Mouse (Mus musculus) lung, embryonic 14.5 days (tissue): ENCODE measurements around the gene Slc6a4. TPM values are rescaled to one million over a fixed set of nuclear protein-coding genes. Genes with fewer than 3 reads are reported as not detected.
A peak's percentile ranks its signal among the peaks of the same experiment; 100 is the strongest.

Experiments used
- ATAC-seq: fragments of 200-750 bp; cut with Nextera tagmentation; 2 replicates; pipeline ENCODE4 v1.8.0; 2017; ENCODE audit warnings: mild to moderate bottlenecking, moderate TSS enrichment, moderate library complexity; ENCODE audit not compliant: insufficient read depth
- DNase-seq: peaks from one replicate; pipeline ENCODE4 v3.0.0-alpha.2; 2015
- H3K27ac ChIP-seq: fragments of 300-500 bp; sonication (generic); 2 replicates; pipeline ENCODE4 v1.5.1; 2014; ENCODE audit warnings: low read depth, mild to moderate bottlenecking, moderate library complexity
- H3K27me3 ChIP-seq: fragments of 300-500 bp; sonication (generic); 2 replicates; pipeline ENCODE4 v1.6.1; 2014; ENCODE audit warnings: low read length, control low read depth; ENCODE audit not compliant: insufficient read depth
- H3K36me3 ChIP-seq: fragments of 300-500 bp; sonication (generic); 2 replicates; pipeline ENCODE4 v1.6.1; 2014; ENCODE audit warnings: control low read depth; ENCODE audit not compliant: insufficient read depth
- H3K4me1 ChIP-seq: fragments of 300-500 bp; sonication (generic); 2 replicates; pipeline ENCODE4 v1.6.1; 2014; ENCODE audit warnings: antibody characterized with exemption, control low read depth; ENCODE audit not compliant: insufficient read depth
- H3K4me2 ChIP-seq: fragments of 300-500 bp; sonication (generic); 2 replicates; pipeline ENCODE4 v1.6.1; 2014; ENCODE audit warnings: mild to moderate bottlenecking
- H3K4me3 ChIP-seq: fragments of 300-500 bp; sonication (generic); 2 replicates; pipeline ENCODE4 v1.5.1; 2014; ENCODE audit warnings: low read depth, low read length
- H3K9ac ChIP-seq: fragments of 300-500 bp; sonication (generic); 2 replicates; pipeline ENCODE4 v1.6.1; 2014
- H3K9me3 ChIP-seq: fragments of 300-500 bp; sonication (generic); 2 replicates; pipeline ENCODE4 v1.6.1; 2016; ENCODE audit warnings: low read depth, low read length, control low read depth
- CTCF ChIP-seq: IDR thresholded peaks from 2 replicates; pipeline ENCODE4 v1.5.1; 2016; ENCODE audit warnings: antibody characterized with exemption, low read depth
- WGBS: fragments of 180-500 bp; shearing (Covaris S2); extraction: QIAGEN DNeasy Blood & Tissue Kit; methylation state at CpG from one replicate; pipeline ENCODE4 v1.1.7; 2014; 5-methylcytosine and 5-hydroxymethylcytosine counted together
- polyA plus RNA-seq: library from polyadenylated mRNA; unstranded; fragments of >200 nt; fragmentation: Nextera tagmentation; extraction: Ambion mirVana; gene quantifications from 2 replicates; pipeline ENCODE4 v1.2.1, GENCODE M21; 2014

Slc6a4 gene
- polyA plus RNA-seq, 1 experiment from 2014 or later: 1.8 TPM

DNA sequence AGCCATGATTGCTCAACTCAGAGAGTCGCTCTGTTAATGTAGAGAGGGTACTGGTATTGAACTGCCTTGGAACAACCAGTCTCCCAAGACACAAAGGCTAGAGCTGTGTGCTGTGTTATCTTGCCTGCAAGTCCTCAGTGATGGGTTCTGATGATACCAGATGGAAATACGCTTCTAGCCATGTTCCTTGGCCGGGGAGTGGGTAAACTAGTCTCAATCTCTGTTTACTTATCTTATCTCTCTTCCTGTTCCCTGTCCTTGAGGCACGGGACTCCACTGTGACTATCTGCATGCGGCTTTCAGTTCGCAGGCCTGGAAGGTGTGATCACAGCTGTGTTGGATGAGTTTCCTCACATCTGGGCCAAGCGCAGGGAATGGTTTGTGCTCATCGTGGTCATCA is 21.1 kb downstream of the Slc6a4 start:
- H3K27me3 ChIP-seq: no peaks in the 10 kb centered on the region
- 23% methylated on average over 8 of the region's 8 CpGs for WGBS
- no peaks in the 10 kb centered on the region for H3K4me1 ChIP-seq
- H3K4me2 ChIP-seq: no peak overlapping the region
- no peak overlapping the region for H3K27ac ChIP-seq
- no peak for DNase-seq
- TF ChIP-seq CTCF: no peak
- ATAC-seq: no peak
- H3K36me3 ChIP-seq: no peaks in the 10 kb centered on the region
- no peak overlapping the region for H3K9ac ChIP-seq
- H3K9me3 ChIP-seq: no peaks in the 10 kb centered on the region
- H3K4me3 ChIP-seq: no peak overlapping the region

DNA sequence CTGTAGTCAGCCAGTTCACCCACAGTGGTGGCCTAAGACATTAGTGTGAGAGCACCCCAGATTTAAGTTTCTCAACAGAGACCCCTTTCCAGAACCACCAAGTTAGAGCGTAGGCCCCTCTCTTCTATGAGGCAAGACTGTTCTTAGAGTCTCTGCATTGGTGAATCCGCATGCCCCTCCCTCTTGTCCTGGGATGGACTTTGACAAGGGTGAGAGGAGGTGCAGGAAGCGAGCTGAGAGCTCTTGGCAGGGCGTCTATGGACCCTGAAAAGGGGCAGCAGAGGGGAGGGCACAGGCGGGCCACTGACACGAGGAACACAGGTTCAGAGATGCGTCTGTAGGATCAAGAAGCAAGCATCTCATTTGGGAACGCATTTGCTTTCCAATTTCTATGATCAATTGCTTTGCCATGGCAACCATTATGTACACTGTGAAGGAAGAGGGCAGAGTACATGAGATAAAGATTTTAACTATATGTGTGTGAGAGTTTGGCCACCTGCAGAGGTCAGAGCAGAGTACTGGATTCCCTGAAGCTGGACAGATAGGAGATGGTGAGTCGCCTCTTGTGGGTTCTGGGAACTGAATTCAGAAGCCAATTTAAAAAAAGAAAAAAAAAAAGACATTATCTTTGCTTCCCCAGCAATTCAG is 23.5 kb downstream of the Slc6a4 start:
- TF ChIP-seq CTCF: no peak
- Histone ChIP-seq H3K36me3 (no peaks in the 10 kb centered on the region), H3K9me3 (no peaks in the 10 kb centered on the region), H3K4me2 (no peak overlapping the region), H3K27ac (no peak overlapping the region), H3K4me3 (no peak overlapping the region), H3K9ac (no peak overlapping the region), H3K4me1 (no peaks in the 10 kb centered on the region), H3K27me3 (no peaks in the 10 kb centered on the region)
- DNase-seq: no peak
- no peak for ATAC-seq
- 50% methylated on average over 9 of the region's 9 CpGs for WGBS

DNA sequence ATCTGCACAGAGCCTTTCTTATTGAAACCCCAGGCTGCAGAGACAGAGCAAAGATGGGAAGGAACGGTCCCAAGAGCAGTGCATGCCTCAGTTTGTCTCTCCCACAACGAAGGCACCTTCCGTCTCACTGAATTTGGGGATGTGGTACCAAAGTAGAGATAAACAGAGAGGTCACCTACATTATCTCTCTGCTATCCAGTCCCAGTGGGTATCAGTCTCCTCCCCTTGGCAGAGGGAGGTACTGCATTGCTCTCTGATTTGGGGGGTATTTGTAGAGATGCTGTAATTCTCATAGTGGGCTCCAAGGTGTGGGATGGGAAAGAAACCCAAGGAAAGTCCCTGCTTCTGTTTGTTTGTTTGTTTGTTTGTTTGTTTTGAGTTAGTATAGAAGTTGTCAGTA is 28.2 kb downstream of the Slc6a4 start:
- no peak overlapping the region for H3K9ac ChIP-seq
- no peaks in the 10 kb centered on the region for H3K36me3 ChIP-seq
- no peak for ATAC-seq
- peak; percentile 30 for TF ChIP-seq CTCF
- no peak overlapping the region for H3K4me3 ChIP-seq
- DNase-seq: no peak
- no peaks in the 10 kb centered on the region for H3K27me3 ChIP-seq
- H3K27ac ChIP-seq: no peak overlapping the region
- H3K4me2 ChIP-seq: no peak overlapping the region
- no peaks in the 10 kb centered on the region for H3K4me1 ChIP-seq
- H3K9me3 ChIP-seq: no peaks in the 10 kb centered on the region
- 54% methylated on average over 3 of the region's 3 CpGs for WGBS

DNA sequence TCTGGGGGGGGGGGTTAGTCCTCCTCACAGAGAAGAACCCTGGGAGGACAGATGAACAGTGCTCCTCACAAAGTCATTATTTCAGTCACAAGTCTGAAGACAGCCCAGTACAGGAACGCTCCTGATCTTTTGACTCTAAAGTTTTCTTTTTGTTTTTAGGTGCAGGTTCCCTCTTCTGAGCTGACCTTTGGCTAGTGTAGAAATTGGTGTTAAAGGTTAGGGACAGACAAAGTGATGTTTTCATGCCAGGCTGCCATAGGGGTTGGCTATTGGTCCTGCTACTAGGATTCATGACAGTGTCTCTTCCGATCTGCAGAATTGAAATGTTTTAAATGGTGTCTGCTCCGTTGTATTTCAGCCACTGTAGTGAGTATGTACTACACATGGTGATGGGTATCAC is 29.8 kb downstream of the Slc6a4 start:
- Histone ChIP-seq H3K27ac (no peak overlapping the region), H3K9me3 (no peaks in the 10 kb centered on the region), H3K36me3 (no peaks in the 10 kb centered on the region), H3K4me3 (no peak overlapping the region), H3K4me2 (no peak overlapping the region), H3K4me1 (no peaks in the 10 kb centered on the region), H3K9ac (no peak overlapping the region), H3K27me3 (no peaks in the 10 kb centered on the region)
- 80% methylated on average over 3 of the region's 3 CpGs for WGBS
- ATAC-seq: no peak
- no peak for DNase-seq
- TF ChIP-seq CTCF: no peak

- WGBS: 71% methylated on average over 14 of the region's 14 CpGs
- no peaks in the 10 kb centered on the region for H3K27me3 ChIP-seq
- H3K4me2 ChIP-seq: no peak overlapping the region
- ATAC-seq (no peak), DNase-seq (no peak)
- H3K36me3 ChIP-seq: no peaks in the 10 kb centered on the region
- no peaks in the 10 kb centered on the region for H3K4me1 ChIP-seq
- no peak overlapping the region for H3K4me3 ChIP-seq
- H3K9ac ChIP-seq: no peak overlapping the region
- H3K9me3 ChIP-seq: no peaks in the 10 kb centered on the region
- no peak overlapping the region for H3K27ac ChIP-seq
- no peak for TF ChIP-seq CTCF
Observed at GRCm38 (mm10) chr11:77031151-77031934, 32.9 kb downstream of the Slc6a4 start.

DNA sequence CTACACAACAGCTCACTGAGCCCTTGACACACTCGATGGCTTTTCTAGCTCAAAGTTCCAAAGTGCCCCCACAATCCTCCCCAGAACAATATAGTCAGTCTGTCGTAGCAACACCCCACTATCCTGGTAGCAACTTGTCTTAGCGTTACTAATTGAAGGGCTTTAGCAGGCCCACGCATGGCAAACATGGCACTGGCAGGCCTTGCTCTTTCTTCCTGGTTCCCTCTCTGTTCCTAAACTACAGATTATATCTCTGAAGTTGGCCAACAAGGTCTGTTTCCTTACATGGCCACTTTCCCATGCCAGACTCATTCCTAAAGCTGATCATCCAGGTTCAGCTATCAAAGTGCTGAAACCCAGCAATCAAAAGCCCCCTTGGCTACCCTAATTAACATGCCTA is 43.5 kb downstream of the Slc6a4 start:
- no peak overlapping the region for H3K4me3 ChIP-seq
- no peak for DNase-seq
- peaks cover 18% of the 10 kb centered on the region for H3K36me3 ChIP-seq
- TF ChIP-seq CTCF: no peak
- H3K4me2 ChIP-seq: no peak overlapping the region
- 87% methylated on average over 4 of the region's 4 CpGs for WGBS
- no peak for ATAC-seq
- H3K9ac ChIP-seq: no peak overlapping the region
- no peaks in the 10 kb centered on the region for H3K9me3 ChIP-seq
- H3K27ac ChIP-seq: no peak overlapping the region
- no peaks in the 10 kb centered on the region for H3K27me3 ChIP-seq
- H3K4me1 ChIP-seq: no peaks in the 10 kb centered on the region

GRCm38 (mm10) chr11:77042816-77043215 is 44.4 kb downstream of the Slc6a4 start:
- H3K36me3 ChIP-seq: peaks cover 24% of the 10 kb centered on the region
- H3K4me1 ChIP-seq: no peaks in the 10 kb centered on the region
- 88% methylated on average over 2 of the region's 2 CpGs for WGBS
- DNase-seq (no peak), ATAC-seq (no peak)
- no peak overlapping the region for H3K27ac ChIP-seq
- H3K4me2 ChIP-seq: no peak overlapping the region
- H3K4me3 ChIP-seq: no peak overlapping the region
- TF ChIP-seq CTCF: no peak
- H3K9me3 ChIP-seq: no peaks in the 10 kb centered on the region
- no peak overlapping the region for H3K9ac ChIP-seq
- no peaks in the 10 kb centered on the region for H3K27me3 ChIP-seq
